Mouse (Mus musculus): ENCODE data around the gene Tjp2. TPM values are rescaled to one million over a fixed set of nuclear protein-coding genes. Genes with fewer than 3 reads are reported as not detected.

Tjp2 gene
- polyA plus RNA-seq, 1 experiment from 2014 or later: 30.8 TPM

DNA sequence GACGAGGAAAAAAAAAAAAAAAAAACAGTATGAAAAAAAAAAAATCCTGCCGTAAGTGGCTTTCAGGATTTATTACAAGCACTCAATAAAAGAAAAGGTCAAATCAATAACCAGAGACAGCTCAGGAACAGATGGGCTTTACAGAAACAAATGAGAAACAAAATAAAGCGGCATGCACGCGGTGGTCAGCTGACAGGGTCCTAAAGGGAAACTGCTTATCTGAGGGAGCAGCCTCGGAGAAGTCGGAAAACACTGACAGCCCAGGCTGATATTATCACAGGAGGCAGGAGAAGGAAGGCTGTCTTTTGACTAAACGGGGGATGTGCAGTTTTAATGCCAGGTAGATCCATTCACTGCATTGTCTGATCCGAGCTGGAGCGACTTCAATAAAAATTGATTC is 89.8 kb downstream of the Tjp2 start:
- Histone ChIP-seq H3K36me3 (peaks cover 67% of the 10 kb centered on the region), H3K27ac (replicated peaks) (no peak overlapping the region), H3K4me3 (no peak overlapping the region; the same call in 1 of the 2 replicates), H3K27me3 (ENCODE audit: low read depth, poor library complexity, severe bottlenecking) (no peaks in the 10 kb centered on the region), H3K4me1 (peaks cover 9% of the 10 kb centered on the region; the same call in 1 of the 2 replicates), H3K9me3 (replicated peaks) (peaks cover 5% of the 10 kb centered on the region; the same call in 1 of the 2 replicates)
- 74% methylated on average over 10 of the region's 10 CpGs for WGBS
- no peak for DNase-seq (ENCODE audit: low spot score)

DNA sequence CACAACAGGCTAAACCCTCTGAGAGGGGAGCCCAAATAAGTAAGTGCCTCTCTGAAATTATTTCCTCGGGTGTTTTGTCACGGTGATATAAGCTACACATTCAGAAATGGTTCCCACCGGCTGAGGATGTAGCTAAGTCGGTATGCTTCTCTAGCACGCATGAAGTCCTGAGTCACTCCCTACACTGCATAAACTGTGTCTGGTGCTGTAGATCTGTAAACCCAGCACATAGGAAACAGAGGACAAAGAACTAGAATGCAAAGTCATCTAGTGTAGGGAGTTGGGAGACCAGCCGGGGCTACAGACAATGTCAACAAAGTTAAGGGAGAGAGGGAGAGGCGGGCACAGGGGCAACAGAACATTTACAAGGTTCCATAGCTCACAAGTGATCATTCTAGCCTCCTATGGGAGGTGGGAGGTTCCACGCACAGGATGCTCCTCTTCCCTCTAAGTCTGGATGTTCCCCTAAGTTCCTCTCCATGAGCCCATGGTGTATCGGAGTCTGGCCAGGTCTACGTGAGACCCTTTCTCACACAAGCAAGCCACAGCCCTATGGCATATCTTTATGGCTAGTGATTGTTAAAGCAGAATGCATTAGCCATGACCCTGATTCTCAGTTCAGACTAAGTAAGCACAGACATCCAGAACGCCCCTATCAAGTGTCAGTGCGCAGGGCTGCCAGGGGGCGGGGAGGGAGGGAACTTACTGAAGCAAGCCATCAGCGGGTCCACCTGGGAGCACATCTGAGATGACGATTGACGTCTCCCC is 90.5 kb downstream of the Tjp2 start:
- 86% methylated on average over 16 of the region's 16 CpGs for WGBS

GRCm38 (mm10) chr19:24123534-24124290 is 101.1 kb downstream of the Tjp2 start:
- Histone ChIP-seq H3K4me1 (no peaks in the 10 kb centered on the region), H3K4me3 (no peak overlapping the region), H3K27me3 (ENCODE audit: low read depth, poor library complexity, severe bottlenecking) (no peaks in the 10 kb centered on the region), H3K36me3 (peaks cover 80% of the 10 kb centered on the region), H3K9me3 (replicated peaks) (no peaks in the 10 kb centered on the region), H3K27ac (replicated peaks) (no peak overlapping the region)
- WGBS: 95% methylated on average over 8 of the region's 8 CpGs
- DNase-seq (ENCODE audit: low spot score): no peak

More for the DNA sequence above, 90.5 kb downstream of the Tjp2 start:
- no peak for DNase-seq (ENCODE audit: low spot score)
- Histone ChIP-seq H3K36me3 (peaks cover 73% of the 10 kb centered on the region), H3K9me3 (replicated peaks) (peaks cover 5% of the 10 kb centered on the region; the same call in 1 of the 2 replicates), H3K27me3 (ENCODE audit: low read depth, poor library complexity, severe bottlenecking) (no peaks in the 10 kb centered on the region), H3K4me1 (peaks cover 9% of the 10 kb centered on the region; the same call in 1 of the 2 replicates), H3K27ac (replicated peaks) (0 out of 2 replicates have a peak overlapping the region, but pooled peaks have one; percentile 29), H3K4me3 (no peak overlapping the region; the same call in 1 of the 2 replicates)

- peaks cover 80% of the 10 kb centered on the region for H3K36me3 ChIP-seq
- no peak for DNase-seq (ENCODE audit: low spot score)
- no peak overlapping the region for H3K4me3 ChIP-seq
- WGBS: 91% methylated on average over 6 of the region's 6 CpGs
- no peak overlapping the region for H3K27ac ChIP-seq (replicated peaks)
- no peaks in the 10 kb centered on the region for H3K4me1 ChIP-seq
- no peaks in the 10 kb centered on the region for H3K27me3 ChIP-seq (ENCODE audit: low read depth, poor library complexity, severe bottlenecking)
- no peaks in the 10 kb centered on the region for H3K9me3 ChIP-seq (replicated peaks)
Observed at GRCm38 (mm10) chr19:24123087-24123486, 101.7 kb downstream of the Tjp2 start.

GRCm38 (mm10) chr19:24122647-24123046 is 102.2 kb downstream of the Tjp2 start:
- H3K4me1 ChIP-seq: no peaks in the 10 kb centered on the region
- no peak overlapping the region for H3K4me3 ChIP-seq
- no peak for DNase-seq (ENCODE audit: low spot score)
- H3K9me3 ChIP-seq (replicated peaks): no peaks in the 10 kb centered on the region
- 93% methylated on average over 9 of the region's 9 CpGs for WGBS
- H3K27me3 ChIP-seq (ENCODE audit: low read depth, poor library complexity, severe bottlenecking): no peaks in the 10 kb centered on the region
- H3K27ac ChIP-seq (replicated peaks): no peak overlapping the region
- H3K36me3 ChIP-seq: peaks cover 80% of the 10 kb centered on the region

- peaks cover 94% of the 10 kb centered on the region for H3K36me3 ChIP-seq
Observed at GRCm38 (mm10) chr19:24120811-24121210, 104.0 kb downstream of the Tjp2 start.

GRCm38 (mm10) chr19:24118775-24119174 is 106.1 kb downstream of the Tjp2 start:
- no peak for DNase-seq (ENCODE audit: low spot score)
- H3K4me3 ChIP-seq: no peak overlapping the region
- H3K27me3 ChIP-seq (ENCODE audit: low read depth, poor library complexity, severe bottlenecking): no peaks in the 10 kb centered on the region
- H3K4me1 ChIP-seq: no peaks in the 10 kb centered on the region
- 93% methylated on average over 9 of the region's 9 CpGs for WGBS
- H3K9me3 ChIP-seq (replicated peaks): no peaks in the 10 kb centered on the region
- peaks cover 97% of the 10 kb centered on the region for H3K36me3 ChIP-seq
- H3K27ac ChIP-seq (replicated peaks): no peak overlapping the region

More at GRCm38 (mm10) chr19:24120811-24121210, 104.0 kb downstream of the Tjp2 start:
- H3K4me1 ChIP-seq: no peaks in the 10 kb centered on the region
- DNase-seq (ENCODE audit: low spot score): no peak
- no peak overlapping the region for H3K4me3 ChIP-seq
- 77% methylated on average over 4 of the region's 4 CpGs for WGBS
- H3K9me3 ChIP-seq (replicated peaks): no peaks in the 10 kb centered on the region
- H3K27me3 ChIP-seq (ENCODE audit: low read depth, poor library complexity, severe bottlenecking): no peaks in the 10 kb centered on the region
- no peak overlapping the region for H3K27ac ChIP-seq (replicated peaks)

DNA sequence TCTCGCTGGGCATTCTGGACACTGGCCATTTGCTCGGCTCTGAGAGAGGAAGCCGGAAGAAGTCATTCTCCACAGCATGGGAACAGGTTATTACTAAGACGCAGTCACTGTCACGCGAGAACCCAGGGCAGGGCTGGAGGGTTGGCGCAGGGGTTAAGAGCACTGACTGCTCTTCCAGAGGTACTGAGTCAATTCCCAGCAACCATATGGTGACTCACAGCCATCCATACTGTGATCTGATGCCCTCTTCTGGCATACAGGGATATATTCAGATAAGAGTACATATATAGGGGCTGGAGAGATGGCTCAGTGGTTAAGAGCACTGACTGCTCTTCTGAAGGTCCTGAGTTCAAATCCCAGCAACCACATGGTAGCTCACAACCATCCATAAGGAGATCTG is 113.2 kb downstream of the Tjp2 start:
- peaks cover 94% of the 10 kb centered on the region for H3K36me3 ChIP-seq
- H3K27me3 ChIP-seq (ENCODE audit: low read depth, poor library complexity, severe bottlenecking): no peaks in the 10 kb centered on the region
- WGBS: 98% methylated on average over 7 of the region's 7 CpGs
- no peak overlapping the region for H3K27ac ChIP-seq (replicated peaks)
- H3K4me3 ChIP-seq: no peak overlapping the region
- no peaks in the 10 kb centered on the region for H3K9me3 ChIP-seq (replicated peaks)
- DNase-seq (ENCODE audit: low spot score): no peak
- no peaks in the 10 kb centered on the region for H3K4me1 ChIP-seq

DNA sequence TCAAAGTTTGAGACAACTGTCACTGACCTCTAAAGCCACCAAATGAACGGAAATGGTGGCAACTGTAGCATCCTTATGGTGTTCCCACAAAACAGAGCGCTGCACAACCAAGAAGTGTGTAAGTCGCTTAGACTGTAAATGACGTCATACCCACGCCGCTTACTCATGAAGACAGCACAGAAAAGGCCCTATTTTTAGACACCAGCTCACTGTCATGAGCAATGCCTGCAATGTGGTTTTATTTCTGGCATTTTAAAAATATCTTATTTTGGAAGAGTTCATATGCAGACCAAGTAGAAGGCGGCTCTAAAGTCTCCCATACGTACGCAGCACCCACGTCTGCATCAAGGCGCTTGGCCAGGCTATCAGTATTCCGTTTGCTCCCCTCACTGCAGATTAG is 117.1 kb downstream of the Tjp2 start:
- Histone ChIP-seq H3K36me3 (peaks cover 70% of the 10 kb centered on the region), H3K4me3 (no peak overlapping the region), H3K9me3 (replicated peaks) (no peaks in the 10 kb centered on the region), H3K27ac (replicated peaks) (no peak overlapping the region), H3K27me3 (ENCODE audit: low read depth, poor library complexity, severe bottlenecking) (no peaks in the 10 kb centered on the region), H3K4me1 (no peaks in the 10 kb centered on the region)
- WGBS: 95% methylated on average over 12 of the region's 12 CpGs
- DNase-seq (ENCODE audit: low spot score): no peak

GRCm38 (mm10) chr19:24103802-24104201 is 121.0 kb downstream of the Tjp2 start:
- 87% methylated on average over 3 of the region's 3 CpGs for whole genome bisulfite sequencing
- Histone ChIP-seq H3K4me3 (no peak overlapping the region), H3K27ac (replicated peaks) (no peak overlapping the region), H3K4me1 (no peaks in the 10 kb centered on the region), H3K27me3 (ENCODE audit: low read depth, poor library complexity, severe bottlenecking) (no peaks in the 10 kb centered on the region), H3K36me3 (peaks cover 65% of the 10 kb centered on the region), H3K9me3 (replicated peaks) (no peaks in the 10 kb centered on the region)
- DNase-seq (ENCODE audit: low spot score): no peak

GRCm38 (mm10) chr19:24102562-24103126 is 122.2 kb downstream of the Tjp2 start:
- 93% methylated on average over 10 of the region's 10 CpGs for WGBS
- DNase-seq (ENCODE audit: low spot score): no peak
- H3K9me3 ChIP-seq (replicated peaks): no peaks in the 10 kb centered on the region
- no peaks in the 10 kb centered on the region for H3K4me1 ChIP-seq
- peaks cover 64% of the 10 kb centered on the region for H3K36me3 ChIP-seq
- no peak overlapping the region for H3K27ac ChIP-seq (replicated peaks)
- H3K27me3 ChIP-seq (ENCODE audit: low read depth, poor library complexity, severe bottlenecking): no peaks in the 10 kb centered on the region
- no peak overlapping the region for H3K4me3 ChIP-seq

DNA sequence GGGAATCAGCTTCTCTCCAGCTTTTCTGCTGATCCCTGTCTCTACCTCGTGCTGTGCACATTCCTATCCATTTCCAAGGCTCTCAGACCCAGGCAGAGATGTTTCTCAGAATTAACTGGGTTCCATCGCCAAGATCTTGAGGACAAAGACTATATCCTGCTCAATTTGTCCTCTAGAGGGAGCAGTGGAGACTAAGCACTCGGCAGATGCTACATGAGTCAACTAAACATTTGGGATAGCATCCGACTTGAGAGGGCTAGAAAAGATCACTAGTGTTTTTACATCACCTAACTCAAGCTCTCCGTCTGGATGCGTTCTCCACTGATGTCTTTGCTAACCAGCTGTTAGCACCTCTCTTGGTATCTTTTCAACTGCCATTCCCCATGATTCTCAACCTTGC is 123.6 kb downstream of the Tjp2 start:
- no peak for DNase-seq (ENCODE audit: low spot score)
- H3K36me3 ChIP-seq: peaks cover 68% of the 10 kb centered on the region

More for the DNA sequence above, 123.6 kb downstream of the Tjp2 start:
- H3K27ac ChIP-seq (replicated peaks): no peak overlapping the region
- no peaks in the 10 kb centered on the region for H3K4me1 ChIP-seq
- H3K27me3 ChIP-seq (ENCODE audit: low read depth, poor library complexity, severe bottlenecking): no peaks in the 10 kb centered on the region
- H3K4me3 ChIP-seq: no peak overlapping the region
- 86% methylated on average over 6 of the region's 6 CpGs for WGBS
- H3K9me3 ChIP-seq (replicated peaks): no peaks in the 10 kb centered on the region

Measured in midbrain, embryonic 10.5 days (tissue).